Mouse (Mus musculus) lung, postnatal 14 days (tissue): ENCODE results near the gene Rims1.

Experiments
- DNase-seq: peaks from one replicate; pipeline ENCODE4 v3.0.0; 2021

Rims1 gene

DNA sequence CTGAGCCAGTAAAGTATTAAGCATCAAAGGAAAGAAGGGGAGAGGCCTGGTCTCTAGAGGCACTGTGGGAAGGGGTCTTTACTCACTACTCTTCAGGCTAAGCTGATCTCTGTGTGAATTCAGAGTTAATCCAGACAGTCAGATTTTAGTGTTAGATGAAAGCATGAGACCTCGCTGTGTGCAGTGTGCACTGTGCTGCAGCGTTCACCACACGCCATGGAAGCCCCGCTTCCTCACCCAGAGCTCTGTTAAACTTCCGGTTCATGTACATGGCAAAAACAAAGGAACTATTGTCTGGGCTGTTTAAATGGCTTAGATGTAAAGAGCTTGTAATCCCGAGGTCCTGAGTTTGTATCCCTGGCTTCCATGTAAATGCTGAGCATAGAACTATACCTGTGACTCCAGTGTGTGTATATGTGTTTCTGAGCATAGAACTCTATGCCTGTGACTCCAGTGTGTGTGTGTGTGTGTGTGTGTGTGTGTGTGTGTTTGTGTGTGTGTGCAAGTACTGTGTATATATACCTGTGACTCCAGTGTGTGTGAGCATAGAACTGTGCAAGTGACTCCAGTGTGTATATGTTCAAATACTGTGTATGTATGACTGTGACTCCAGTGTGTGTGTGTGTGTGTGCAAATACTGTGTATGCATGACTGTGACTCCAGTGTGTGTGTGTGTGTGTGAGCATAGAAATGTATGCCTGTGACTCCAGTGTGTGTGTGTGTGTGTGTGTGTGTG is 484.7 kb downstream of the Rims1 start:
- no peak for DNase-seq

DNA sequence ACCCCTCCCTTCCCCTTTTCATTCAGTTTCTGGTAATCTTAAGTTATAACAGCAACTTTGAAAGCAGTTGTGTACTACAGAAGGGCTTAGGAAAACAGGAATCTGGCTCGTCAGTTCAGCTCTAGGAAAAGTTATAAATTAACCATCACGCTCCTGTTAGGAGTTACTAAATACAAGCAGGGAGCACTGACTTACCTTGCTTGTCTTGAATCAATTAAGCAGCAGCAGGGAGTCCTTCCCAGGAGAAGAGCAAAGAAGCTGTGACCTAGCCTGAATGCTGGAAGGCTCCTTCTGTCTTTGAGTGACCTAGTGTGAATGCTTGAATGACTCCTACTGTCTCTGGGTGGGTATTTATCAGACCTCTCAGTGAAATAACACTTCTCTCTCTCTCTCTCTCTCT is 490.3 kb downstream of the Rims1 start:
- no peak for DNase-seq

DNA sequence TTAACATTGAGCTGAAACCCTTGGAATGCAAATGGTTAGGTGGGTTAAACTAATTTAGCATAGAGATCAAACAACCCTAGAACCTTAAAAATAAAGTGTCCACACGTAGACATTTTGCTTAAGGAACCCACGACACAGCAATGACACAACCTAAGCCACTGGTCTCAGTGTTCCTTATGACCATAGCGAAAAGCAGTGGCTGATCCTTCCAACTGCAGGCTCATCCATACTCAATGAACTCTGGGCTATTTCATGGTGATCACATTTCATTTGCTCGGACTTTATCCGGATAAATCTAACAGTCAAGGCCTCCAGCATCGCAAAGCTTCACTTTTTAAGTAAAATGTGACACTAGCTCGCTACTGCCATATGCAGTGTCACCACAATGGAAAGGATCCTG is 494.3 kb downstream of the Rims1 start:
- no peak for DNase-seq

DNA sequence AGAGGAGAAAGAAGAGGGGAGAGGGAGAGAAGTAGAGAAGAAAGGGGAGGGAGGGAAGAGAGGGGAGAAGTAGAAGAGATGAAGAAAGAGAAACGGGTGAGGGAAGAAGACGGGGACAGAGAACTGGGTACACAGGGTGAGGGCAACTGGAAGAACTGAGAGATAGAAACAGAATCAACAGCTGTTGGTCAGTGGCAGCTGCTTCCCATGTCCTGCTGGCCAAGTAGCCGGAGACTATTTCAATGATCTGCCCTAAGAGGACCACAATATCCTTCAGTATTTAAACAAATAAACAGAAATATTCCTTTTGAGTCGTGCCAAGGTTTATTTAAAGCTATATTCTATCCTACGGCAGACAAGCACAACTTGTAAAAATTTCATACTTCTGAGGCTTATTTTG is 499.3 kb downstream of the Rims1 start:
- DNase-seq: peak; percentile 1

DNA sequence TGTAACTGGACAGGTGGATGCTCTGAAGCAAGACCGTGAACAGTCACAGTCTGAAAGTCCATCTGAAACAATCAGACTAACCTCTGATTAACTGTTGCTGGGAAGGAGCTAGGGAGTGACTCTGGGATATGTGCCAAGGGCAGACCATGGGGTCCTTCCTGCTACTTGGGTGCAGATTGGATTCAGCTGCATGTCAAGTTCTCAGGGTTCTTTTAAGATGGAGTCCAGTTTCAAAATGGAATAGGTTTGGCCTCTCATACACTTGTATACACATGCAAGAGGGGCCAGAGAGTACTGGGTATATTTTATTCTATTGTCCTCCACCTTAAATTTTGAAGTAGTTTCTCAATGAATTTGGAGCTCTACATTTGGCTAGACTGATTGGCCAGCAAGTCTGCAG is 499.9 kb downstream of the Rims1 start:
- no peak for DNase-seq

DNA sequence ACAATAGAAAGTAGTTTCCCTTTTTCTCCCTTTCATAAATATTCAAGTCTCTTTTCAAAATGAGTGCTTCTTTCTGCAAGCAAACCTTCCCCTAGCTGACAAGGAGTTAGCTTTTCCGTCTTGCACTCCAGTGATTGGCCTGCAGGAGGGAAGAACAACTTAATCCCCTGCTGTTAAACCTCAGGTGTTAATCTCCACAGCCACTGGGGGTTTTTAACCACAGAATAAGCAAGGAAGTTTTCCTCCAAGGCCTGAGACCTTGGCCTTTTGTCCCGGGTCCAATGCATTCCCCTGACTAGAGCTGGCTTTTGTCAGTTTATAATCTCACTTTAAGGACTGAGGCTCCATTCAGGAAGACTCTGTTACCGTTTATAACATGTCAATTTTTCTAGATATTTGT is 511.8 kb downstream of the Rims1 start:
- DNase-seq: no peak

DNA sequence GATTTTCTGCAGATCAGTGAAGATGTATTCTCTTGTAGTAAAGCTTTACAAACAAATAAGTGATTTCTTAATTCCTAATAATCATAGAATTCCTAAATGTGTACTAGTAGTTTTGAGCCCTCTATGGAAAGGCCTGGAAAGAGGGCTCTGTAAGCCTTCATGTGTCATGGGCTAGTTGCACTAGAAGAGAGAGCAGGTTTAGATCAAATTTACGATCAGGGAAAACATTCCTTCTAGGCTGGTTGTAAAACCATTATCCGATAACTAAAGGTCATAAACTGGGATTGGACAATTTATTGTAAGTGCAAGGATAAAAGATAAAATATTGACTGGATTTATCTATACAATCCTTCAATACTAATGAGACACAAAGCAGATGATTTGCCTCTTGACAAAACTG is 512.5 kb downstream of the Rims1 start:
- DNase-seq: no peak

DNA sequence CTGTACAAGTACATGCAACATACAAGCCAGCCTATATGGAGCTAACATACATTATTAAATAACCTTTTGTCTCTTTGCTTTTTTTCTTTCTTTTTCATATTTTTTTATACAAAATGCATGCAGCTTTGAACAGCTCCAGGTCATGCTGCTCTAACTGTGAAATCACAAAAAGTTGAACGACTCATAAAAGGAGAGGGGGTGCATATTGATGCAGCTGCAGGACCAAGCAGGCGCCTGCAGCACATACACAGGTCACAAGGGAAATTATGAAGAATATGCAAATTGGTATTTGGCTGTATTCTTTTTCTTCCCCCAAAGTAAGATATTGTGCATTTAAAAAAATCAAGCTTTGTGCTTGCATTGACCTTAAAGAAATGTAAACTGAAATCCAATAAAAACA is 519.0 kb downstream of the Rims1 start:
- DNase-seq: no peak

DNA sequence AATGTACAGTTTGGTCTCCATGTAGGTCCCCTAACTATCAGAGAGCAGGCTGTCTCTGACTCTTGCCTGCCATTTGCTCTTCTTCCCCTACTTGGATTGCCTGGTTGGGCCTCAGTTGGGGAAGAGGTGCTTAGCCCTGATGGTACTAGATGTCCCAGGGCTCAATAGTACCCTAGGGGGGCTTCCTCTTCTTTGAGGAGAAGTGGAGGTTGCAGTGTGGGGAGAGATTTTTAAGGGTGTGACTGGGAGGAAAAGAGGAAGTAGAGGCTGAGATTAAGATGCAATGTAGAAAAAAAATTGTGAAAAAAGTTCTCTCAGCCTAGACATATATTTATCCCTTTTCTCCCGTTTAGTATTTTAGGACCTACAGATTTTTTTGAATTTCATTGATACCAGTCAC is 525.8 kb downstream of the Rims1 start:
- DNase-seq: no peak

DNA sequence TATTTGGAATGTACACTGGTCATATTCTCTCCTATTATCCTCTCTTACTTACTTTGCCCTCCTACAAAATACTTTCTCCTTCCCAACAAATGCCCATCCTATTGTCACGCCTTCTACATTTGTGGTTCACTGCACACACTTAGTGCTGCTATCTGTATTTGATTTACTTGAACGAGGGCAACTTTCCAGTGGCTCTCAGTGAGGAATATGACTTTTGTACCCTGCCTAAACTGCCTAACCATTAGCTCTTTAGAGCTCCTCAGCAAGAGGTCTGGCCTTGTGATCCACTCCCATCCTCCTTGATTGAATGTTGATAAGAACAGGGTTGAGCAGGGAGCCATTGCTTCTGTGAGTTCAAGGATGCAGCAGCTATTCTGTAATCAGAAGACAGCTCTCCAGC is 531.7 kb downstream of the Rims1 start:
- DNase-seq: no peak

DNA sequence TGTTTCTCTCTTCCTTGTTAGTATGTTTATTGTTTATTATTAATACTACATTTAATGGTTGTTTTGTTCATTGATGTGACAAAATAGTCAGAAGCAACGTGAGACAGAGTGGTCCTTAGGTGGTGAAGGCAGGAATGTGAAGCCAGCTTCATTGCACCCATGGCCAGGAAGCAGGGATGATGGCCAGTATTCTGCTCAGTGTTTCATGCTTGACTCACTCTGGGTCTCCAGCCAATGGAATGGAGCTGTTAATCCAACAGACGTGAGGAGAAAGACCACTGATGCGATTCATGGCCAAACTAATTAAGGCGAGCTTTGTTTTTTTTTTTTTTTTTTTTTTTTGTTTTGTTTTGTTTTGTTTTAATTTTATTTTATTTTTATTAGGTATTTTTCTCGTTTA is 535.7 kb downstream of the Rims1 start:
- no peak for DNase-seq

DNA sequence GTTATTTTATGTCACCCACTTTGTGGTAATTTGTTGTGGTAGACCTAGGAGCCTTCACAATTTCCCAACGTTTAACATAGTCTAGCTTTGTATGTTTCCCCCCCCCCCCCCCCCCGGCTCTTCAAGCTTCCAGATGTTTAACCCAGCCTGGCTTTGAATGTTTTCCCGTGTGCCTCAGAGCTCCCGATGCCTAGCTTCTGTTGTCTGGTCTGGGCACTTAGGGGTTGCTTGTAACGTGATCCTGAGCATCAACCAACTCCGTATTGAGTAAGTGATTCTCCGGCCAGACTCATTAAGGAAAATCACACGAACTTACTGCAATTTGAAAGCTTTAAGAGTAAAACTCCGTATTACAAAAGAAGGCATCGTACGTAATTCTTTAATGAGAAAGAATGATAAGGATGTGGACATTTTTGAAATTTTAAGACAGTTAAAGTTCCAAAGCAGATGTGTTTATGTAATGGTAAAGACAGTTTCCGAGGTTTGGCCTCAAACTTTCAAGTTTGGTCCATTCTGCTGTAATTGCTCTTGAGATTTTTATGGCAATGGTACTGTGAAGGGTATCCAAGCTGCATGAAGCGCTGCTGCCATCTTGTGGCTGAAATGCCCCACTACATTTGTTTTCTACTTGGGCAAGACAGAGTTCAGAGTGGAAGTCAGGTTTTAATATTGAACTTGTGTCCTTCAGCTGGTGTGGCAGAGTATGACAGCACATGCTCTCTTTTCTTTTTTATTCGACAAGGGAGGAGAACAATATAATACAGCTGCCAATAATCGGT is 537.0 kb downstream of the Rims1 start:
- DNase-seq: peak; percentile 80

DNA sequence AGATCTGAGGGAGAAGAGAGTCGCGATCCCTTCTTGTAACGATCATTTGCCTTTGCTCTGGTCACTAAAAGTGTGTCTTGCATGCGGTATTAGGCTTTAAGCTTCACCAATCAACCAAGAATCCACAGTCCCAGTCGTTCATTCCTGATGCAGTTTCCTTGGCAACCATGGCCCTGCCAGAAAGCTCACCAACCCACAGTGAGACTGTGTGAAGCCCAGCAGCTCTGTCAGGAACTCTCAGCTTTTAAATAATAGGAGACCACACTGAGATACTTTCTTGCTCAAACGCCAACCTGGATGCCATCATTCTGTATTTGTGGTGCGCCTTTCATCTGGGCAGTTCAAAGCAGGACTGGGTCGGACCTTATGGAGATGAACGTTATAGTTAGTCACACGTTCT is 539.3 kb downstream of the Rims1 start:
- DNase-seq: no peak

DNA sequence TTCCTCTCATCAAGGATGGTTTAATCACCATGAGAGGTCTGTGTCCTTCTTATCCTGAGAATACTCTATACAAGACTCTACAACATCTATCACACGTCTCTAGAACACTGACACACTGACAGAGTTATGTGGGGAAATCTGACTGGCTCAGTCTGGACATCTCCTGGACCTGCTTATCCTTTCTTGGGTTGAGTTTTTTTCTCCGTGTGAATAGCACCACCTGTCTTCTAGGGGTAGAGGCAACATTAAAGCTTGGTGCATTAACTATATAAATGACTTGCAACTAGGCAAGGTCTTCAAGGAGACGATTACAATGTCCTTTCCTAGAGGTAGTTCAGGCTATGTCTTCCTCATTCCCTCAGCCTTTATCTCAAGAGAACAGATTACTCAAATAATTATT is 540.3 kb downstream of the Rims1 start:
- DNase-seq: no peak

DNA sequence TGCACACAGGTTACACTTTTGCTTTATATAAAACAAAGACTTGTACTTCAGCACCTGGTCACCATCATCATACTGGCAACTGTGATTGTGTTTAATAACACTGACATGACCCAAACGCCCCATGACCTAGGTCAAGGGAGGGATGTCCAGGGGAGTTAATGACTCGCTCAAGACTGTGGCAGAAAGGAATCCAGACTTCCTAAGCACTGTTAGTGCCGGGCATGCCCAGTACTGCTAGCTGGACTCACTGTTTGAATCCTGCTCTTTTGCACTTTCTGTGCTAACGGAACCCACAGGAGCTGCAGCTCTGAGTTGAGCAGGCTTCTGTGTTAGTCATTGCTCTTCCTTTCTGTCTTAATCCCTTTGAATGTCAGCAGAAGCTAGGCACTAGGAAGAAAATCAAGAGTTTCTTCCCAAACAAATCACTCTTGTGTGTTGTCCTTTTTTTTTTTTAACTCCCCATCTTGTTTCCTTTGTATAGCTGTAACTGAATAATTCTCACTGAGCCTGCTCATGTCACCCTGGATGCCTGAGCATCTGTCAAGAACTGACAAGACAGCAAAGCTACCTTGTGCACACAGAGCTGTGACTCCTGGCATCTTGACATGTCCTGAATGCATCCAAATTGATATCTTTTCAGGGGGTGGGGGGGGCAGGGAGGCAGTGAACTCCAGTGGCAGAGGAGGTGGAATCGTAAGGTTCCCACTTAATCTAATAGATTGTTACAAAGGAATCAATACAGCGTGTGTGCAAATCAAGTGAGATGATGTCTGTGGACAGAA is 543.4 kb downstream of the Rims1 start:
- no peak for DNase-seq

DNA sequence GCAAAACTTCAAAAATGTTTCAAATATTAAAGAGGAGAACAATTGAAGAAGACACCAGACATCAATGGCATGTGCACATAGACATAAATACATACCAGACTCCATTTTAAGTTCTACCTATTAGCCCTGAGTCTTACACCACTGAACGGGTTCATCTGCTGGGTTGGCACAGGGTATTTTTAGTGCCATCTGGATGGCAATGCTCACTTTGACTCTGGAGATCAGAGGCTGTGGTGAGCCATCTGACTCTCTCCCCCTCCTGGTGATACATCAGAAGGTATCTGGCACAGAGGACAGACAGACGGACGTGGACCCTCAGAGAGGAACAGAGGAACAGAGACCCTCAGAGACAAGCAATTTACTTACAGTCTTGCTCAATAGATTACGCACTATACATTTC is 544.1 kb downstream of the Rims1 start:
- DNase-seq: no peak

DNA sequence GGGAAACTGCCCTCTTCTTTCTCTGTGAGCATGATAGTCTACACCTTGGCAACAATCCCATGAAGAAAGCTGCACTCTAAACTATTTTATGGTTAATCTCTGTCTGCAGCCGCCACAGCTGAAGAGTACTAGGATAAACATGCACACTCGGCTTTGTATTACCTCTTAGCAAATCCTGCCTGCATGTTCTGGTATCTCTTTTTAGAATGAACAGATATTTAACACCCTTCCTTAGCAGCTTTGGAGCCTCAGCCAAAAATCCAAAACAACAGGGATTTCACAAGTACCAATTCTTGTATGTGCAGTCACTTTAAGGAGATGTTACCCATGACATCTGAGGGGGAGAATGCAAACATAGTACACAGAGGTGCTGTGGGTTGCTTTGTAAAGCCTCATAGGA is 545.5 kb downstream of the Rims1 start:
- DNase-seq: no peak

DNA sequence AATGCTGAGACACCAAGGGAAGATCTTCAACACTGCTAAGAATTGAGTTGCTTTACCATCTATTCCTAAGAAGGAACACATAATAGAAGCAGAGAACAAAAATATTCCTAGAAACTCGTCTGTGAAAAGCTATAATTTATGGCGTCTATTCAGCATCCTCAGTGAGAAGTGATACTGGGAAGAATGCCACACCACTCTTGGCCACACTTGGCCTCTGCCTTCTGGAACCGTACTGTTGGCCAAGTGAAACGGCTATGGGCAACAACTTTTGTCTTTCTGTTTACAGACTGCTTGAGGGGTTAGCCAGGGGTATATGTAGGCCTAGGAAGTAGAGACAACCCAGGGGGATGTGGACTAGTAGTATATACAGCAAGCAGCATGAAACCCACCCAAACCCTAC is 547.4 kb downstream of the Rims1 start:
- no peak for DNase-seq

DNA sequence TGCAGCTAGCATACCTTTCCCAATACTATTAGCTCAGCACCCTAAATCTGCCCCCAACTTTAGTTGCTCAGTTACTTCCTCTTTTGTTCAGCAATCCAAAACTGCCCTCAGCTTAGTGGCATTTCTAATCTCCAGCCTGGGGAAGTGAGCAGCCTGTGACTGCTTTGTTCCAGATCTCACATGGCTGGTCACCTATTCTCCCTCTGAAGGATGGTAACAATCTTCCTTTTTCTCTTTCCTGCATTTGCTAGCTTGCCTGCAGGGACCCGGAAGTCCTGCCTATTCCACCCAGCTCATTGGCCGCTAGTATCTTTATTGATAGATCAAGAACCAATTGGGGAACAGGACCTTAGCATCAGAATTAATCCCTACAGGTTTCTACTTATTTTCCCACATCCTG is 551.5 kb downstream of the Rims1 start:
- no peak for DNase-seq

DNA sequence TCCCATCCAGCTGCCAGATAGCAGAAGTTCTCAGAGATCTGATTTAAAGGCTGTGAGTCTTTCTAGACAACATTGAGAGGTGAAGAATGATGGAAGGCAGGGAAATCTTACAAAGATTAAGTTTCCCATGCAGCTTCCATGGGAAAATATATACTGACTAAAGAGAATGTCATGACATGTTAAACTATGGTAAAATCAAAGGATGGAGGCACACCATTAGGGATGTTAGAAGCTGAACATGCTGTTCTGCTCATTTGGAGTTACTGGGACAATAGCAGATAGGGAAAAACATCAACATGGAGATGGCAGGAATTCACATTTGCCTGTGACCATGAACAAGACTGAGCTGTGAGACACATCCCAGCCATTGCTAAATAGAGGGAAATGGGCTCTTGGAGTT is 552.9 kb downstream of the Rims1 start:
- DNase-seq: no peak

DNA sequence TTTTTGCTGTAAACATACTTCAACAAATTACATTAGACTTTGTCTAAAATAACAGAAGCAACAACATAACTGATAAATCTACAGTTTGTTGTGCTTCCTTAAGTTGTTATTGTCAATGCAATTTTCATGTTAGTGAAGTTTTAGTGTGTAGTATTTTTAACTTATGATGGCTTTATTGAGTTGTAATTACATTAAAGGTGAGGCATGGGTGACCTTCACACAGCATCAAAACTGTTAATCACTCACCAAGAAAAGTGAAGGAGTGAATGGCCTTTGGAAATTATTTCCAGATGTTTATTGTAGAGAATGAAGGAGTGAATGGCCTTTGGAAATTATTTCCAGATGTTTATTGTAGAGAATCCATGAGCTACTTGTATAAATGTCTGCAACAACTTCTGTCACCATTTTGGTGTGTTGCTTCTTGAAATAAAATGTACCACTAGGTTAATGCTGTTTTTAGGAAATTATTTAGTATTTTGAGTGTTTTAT is 556.9 kb downstream of the Rims1 start:
- DNase-seq: no peak

DNA sequence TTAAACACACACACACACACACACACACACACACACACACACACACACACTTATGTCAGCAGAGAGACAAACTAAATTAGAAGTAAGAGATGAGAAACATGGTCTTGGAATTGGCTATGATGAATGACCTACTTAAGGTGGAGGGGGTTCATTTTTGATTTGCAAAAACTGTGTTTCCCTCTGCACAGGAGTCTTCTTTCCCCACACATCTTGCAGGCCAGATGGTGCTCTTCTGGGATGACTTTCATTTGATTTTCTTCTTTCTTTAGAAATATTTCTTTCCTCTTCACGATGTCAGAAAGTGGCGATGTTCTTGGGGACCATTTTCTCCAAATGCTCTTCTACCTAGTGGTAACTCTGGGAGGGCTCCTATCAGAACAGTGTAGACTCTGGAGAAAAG is 560.0 kb downstream of the Rims1 start:
- no peak for DNase-seq
